Mouse (Mus musculus) kidney, postnatal 14 days (tissue): ENCODE data around the gene Glp1r.

ENCODE experiments used
- DNase-seq: peaks from one replicate; pipeline ENCODE4 v3.0.0; 2022; ENCODE audit warnings: mixed read lengths

Glp1r gene

GRCm38 (mm10) chr17:30901627-30902026, at the start of gene Glp1r:
TSS of gene Glp1r (plus strand) at chr17:30901817.
- peak; percentile 25 for DNase-seq

DNA sequence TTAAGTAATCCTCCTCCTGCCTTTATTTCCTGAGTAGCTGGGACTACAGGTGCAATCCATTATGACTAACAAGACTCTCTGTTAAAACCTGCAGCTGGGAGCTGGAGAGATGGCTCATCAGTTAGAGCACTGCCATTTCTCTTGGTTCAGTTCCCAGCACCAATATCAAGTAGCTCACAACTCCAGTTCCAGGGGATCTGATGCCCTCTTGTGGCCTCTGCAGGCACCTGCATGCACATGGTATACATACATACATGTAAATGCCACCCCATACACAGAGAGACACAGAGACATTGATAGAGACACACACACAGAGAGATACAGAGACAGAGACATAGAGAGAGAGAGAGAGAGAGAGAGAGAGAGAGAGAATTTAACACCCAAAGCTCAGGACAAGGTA, 49.3 kb upstream of the Glp1r start:
- no peak for DNase-seq

- DNase-seq = no peak
These were observed 44.3 kb upstream of the Glp1r start for GRCm38 (mm10) chr17:30857347-30857746.

DNA sequence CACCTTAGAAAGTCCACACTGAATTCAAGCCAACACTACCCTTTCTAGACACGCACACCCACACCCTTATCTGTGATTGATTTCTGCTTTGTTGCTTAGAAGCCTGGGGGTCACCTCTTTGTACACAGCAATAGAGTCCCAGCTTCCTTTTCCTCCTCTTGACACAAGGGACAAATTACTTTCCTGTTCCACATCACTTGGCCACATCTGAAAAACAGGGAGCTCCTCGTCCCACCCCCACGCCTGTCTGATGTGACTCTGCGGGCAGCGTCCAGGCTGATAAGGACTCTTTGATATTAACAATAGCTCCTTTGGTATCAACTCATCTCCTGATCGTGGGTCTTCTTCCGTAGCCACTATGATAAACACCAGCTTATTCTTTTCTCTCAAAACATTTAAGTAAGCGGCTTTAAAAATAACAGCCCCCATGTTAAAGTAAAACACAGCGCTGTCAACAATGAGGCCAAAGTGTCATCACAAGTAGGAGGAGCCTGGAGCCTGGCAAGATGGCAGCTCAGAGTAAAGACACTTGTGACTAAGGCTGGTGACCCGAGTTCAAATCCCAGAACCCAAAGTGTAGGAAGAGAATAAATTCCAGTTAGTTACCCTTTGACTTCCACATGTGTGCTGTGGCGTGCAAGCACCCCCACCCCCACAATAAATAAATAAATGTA, 42.9 kb upstream of the Glp1r start:
- peak; percentile 72 for DNase-seq

GRCm38 (mm10) chr17:30859989-30860585, 41.5 kb upstream of the Glp1r start:
- DNase-seq = no peak

GRCm38 (mm10) chr17:30860606-30861005, 41.0 kb upstream of the Glp1r start:
- peak; percentile 30 for DNase-seq

DNA sequence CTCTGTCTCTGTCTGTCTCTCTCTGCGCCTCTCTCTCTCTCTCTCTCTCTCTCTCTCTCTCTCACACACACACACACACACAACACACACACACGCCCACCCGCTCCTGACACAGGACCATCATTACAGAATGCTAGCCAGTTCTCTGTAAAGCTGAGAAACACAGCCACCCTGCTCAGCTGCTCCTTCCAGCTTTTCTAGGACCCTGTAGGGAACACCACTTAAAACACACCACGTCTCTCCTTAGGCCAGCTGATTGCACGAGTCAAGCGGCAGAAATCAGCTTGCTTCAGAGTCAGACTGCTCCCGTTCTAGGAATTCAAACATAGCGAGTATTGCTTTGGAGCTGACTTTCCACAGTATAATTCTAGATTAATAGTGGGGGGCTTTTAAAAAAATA, 35.3 kb upstream of the Glp1r start:
- DNase-seq = no peak

- DNase-seq = peak; percentile 49
These were observed 34.7 kb upstream of the Glp1r start for GRCm38 (mm10) chr17:30866966-30867365.

DNA sequence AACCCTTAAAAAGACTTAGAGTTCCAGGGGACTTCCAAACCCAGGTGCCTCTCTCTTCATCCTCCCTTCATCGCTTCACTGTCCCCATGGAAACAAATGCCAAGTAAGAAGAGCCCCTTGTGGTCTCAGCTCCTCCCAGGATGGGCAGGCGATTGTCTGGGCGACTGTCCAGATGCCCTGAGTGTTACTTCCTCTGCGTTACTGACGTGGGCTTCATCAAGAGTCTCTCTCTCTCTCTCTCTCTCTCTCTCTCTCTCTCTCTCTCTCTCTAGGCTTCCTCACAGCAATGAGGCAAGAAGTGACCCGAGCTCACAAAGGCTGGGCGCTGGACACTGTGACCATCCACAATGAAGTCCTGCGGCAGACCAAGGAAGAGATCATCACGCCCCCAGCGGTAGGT, 30.6 kb upstream of the Glp1r start:
- no peak for DNase-seq

DNA sequence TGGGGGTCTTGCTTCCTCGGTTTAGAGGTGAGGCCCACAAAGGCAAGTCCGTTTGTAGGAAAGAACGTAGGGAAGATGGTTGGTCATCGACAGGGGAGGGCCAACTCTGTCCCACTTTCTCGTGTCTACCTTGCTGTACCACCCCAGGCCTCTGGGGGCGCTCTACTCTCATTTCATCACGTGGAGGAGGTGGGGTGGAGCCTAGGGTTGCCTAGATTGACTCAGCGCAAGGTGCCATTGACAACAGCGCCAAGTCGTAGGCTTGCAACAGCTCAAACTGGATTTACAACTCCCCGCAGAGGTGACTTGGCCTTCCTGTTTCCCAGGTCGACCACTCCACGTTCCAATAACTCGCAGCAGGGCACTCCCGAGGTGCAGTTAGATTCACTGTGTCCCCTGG, 27.3 kb upstream of the Glp1r start:
- DNase-seq = no peak

GRCm38 (mm10) chr17:30877456-30877855, 24.2 kb upstream of the Glp1r start:
- no peak for DNase-seq

DNA sequence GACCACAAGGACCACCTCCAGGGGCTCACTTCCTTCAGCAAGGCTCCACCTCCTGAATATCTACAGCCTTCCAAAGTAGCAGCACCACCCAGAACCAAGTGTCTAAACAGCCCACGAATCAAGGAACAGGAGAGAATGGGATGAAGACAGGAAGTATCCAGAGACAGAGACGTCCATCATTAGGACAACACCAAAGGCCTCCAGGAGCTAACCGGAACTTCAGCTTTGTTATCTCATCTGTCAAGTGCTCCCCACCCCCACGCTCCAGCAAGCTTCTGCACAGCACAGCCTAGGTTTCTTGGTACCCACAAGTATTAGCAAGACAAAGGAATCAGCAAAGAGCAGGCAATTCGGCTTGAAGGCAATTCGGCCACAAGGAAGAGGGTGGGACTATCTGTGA, 23.0 kb upstream of the Glp1r start:
- no peak for DNase-seq

DNA sequence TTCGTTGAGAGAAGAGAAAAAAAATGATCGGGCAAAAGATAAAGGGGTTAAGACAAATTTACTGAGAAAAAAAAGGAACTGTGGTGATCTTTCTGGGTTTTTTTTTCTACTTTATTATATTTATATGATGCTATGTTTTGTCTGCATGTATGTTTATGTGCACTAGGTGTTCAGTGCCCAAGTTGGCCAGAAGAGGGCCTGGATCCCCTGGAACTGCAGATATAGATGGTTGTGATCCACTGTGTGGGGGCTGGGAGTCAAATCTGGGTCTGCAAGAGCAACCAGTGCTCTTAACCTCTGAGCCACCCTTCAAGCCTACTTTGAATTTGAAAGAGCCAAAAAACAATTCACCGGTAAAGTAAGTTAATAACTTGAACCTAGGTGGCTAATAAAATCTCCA, 21.2 kb upstream of the Glp1r start:
- DNase-seq = no peak

DNA sequence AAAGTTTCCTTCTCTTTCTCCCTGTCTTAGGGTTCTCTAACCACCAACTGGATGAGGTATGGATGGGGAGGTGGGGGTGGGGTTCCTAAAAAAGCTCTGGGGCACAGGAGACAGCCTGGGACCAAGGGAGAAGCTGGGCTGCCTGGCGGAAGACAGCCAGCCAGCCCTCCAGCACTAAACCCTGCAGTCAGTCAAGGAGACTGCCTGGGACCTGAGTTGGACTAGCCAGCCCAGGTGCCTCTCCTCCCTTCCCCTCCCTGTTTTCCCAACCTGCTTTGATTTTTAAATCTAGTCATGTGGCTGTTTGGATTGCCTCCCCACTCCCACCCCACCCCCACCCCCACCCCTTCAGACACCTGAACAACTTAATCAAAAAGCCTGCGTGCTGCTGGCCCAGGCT, 20.6 kb upstream of the Glp1r start:
- no peak for DNase-seq

- DNase-seq = no peak
These were observed 19.4 kb upstream of the Glp1r start for GRCm38 (mm10) chr17:30882206-30882605.

- no peak for DNase-seq
These were observed 18.1 kb upstream of the Glp1r start for GRCm38 (mm10) chr17:30883534-30883933.

DNA sequence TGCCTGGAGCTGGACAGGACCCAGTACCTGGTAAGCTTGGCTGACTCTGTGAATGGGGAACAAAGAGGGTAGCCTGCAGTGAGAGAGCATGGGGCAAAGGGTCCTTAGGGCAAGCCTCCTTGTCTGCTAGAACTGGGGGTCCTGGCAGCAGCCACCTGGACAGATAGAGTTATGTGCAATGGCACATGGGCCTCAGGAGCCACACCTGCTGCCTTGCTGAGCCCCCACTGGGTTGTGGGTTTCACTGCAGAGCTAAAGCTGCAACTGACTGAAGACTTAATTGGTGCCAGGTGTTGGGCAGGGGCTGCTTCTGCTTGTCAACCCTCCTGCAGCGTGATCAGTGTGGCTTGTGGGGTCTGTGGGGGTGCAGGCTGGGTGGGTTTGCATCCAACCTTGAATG, 9.5 kb upstream of the Glp1r start:
- DNase-seq = no peak

GRCm38 (mm10) chr17:30892730-30893129, 8.9 kb upstream of the Glp1r start:
- DNase-seq = peak; percentile 14

- DNase-seq = no peak
These were observed 4.5 kb upstream of the Glp1r start for GRCm38 (mm10) chr17:30897075-30897474.

DNA sequence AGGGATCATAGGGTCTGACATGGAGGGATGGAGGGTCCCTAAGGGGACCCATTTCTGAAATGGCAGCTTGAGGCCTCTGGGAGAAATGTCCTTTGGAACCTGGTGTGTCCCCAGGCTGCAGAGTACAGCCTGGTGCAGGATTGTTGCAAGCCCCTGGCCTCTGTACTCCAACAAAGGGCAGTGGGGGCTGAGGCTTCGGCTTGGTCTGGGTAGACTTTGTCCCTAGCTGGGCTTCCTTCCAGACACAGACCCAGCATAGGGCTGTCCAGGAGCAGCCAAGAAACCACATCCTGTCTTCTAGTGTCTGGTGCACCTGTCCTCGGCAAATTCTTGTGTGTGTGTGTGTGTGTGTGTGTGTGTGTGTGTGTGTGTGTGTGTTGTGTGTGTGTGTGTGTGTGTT, 2.5 kb downstream of the Glp1r start:
- DNase-seq = peak; percentile 61

DNA sequence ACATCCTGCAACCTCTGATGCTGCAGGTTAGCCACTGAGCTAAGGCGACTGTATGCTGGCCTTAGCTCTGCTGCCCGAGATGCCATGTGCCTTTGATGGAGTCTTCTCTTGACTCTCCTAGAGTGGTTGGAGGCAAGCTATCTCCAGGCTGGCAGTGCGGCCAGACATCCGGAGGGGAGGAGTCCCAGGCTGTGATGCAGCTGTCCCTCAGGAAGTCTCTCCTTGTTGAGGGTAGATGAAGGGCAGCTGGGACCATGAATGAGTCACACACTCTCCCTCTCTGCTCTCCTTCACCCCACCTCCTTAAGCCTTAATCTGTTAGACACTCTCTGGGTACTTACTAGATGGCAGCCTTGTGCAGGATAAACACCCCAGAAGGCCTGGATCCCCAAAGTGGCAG, 6.0 kb downstream of the Glp1r start:
- no peak for DNase-seq

DNA sequence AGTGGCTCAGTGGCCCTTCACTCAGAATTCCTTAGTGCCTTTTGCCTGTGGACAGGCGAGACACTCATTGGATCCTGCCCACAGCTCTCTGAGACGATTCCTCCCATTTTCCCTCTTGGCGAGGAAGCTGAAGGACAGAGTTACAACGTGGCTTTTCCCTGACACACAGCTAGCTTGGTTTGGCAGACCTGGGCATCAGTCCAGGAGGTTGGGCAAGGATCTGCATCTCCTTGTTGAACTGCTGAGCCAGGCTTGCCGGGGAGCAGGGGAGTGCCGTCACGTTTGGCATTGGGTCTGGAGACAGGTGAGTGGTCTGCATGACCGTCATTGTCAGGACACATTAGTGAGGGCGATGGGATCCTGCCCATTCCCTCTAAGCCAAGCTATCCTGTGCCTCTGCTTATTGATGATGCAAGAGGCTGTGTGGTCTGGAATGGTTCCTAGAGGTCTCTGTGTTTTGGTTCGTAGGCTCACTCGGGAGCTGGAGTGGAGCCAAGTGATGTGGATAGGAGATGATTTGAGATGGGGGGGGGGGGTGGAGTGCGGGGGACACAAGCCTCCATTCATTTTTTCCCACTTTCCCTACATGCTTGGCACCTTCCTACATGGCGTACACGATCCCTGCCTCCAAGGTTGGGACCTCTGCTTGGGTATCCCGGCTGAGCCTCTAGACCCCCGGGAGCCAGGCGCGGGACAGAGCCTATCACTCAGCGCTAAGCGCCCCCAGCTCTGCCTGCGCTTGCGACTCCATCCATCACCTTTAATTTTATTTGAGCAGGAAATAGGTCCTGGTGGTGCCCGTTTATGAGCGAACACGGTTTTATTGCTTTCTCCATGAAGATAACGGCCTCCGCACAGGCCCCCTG, 9.5 kb downstream of the Glp1r start:
- no peak for DNase-seq

DNA sequence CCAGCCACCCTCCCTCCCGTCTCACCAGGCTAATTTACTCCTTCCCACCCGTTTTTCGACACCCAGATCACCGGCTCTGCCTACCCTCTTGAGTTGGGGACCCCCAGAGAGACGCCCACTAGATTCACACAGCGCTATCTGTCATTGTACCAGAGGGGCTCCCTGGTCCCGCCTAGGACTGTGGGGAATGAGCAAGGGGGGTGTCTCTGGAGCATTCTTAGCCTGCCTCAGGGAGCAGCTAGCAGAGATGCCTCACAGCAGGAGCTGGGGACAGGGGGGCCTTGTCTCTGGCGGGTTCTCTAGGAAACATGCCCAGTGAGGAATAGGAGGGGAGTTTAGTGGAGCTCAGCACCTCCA, 10.1 kb downstream of the Glp1r start:
- no peak for DNase-seq

DNA sequence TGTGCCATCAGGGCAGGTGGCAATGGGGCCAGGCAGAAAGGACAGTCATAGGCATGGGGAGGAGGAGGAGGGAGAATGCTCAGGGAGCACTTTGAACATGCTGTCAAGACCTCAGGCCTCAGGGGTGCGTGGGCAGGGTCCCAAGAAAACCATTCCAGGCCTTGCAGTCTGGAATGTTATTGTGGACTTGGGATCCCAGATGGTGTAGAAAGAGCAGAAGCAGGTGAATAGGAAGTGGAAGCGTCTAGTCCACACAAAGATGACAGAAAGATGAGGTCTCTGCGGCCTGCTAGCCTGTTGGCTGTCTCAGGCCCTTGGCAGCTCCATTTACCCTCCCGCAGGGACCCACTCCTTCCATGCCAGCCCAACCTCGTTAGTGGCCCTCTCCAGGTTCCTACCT, 10.9 kb downstream of the Glp1r start:
- no peak for DNase-seq
